Mouse (Mus musculus) testis, adult 2 months (tissue): ENCODE data around the gene Ccdc155. TPM values are rescaled to one million over a fixed set of nuclear protein-coding genes. Genes with fewer than 3 reads are reported as not detected.

Experiments
- H3K27ac ChIP-seq: fragments of 200-500 bp; 2 replicates; pipeline ENCODE4 v1.5.1; 2012; ENCODE audit warnings: low read depth, low read length; ENCODE audit not compliant: control insufficient read depth, insufficient read depth
- H3K27me3 ChIP-seq: fragments of 200-500 bp; 2 replicates; pipeline ENCODE4 v1.6.1; 2012; ENCODE audit warnings: mild to moderate bottlenecking, low read length, moderate library complexity; ENCODE audit not compliant: control insufficient read depth, insufficient read depth
- H3K36me3 ChIP-seq: fragments of 200-500 bp; 2 replicates; pipeline ENCODE4 v1.6.1; 2012; ENCODE audit warnings: mild to moderate bottlenecking, low read length; ENCODE audit not compliant: control insufficient read depth, insufficient read depth
- H3K4me1 ChIP-seq: fragments of 200-500 bp; 2 replicates; pipeline ENCODE4 v1.6.1; 2012; ENCODE audit warnings: low read length; ENCODE audit not compliant: control insufficient read depth, insufficient read depth
- H3K4me3 ChIP-seq: fragments of 200-500 bp; 2 replicates; pipeline ENCODE4 v1.5.1; 2012; ENCODE audit warnings: low read depth, mild to moderate bottlenecking, low read length, moderate library complexity, mixed read lengths; ENCODE audit not compliant: control insufficient read depth
- CTCF ChIP-seq: fragments of 200-500 bp; IDR thresholded peaks from 2 replicates; pipeline ENCODE4 v1.5.1; 2012; ENCODE audit warnings: low read depth, mild to moderate bottlenecking, inconsistent platforms, low read length, moderate library complexity; ENCODE audit not compliant: control insufficient read depth, insufficient read depth, insufficient replicate concordance
- POLR2A ChIP-seq: fragments of 200-500 bp; IDR thresholded peaks from 2 replicates; pipeline ENCODE4 v1.6.1; 2012; ENCODE audit warnings: low read depth, mild to moderate bottlenecking, inconsistent platforms, low read length, moderate library complexity; ENCODE audit not compliant: control insufficient read depth
- polyA plus RNA-seq: library from polyadenylated mRNA; depleted of rRNA; stranded (reverse); fragments of >200 nt; gene quantifications from 2 replicates; pipeline ENCODE4 v1.2.3, GENCODE M21; 2012

The Ccdc155 gene
- polyA plus RNA-seq, 1 experiment: 78.3 TPM

- TF ChIP-seq CTCF (no peak), POLR2A (no peak)
- peaks cover 31% of the 10 kb centered on the region for H3K4me1 ChIP-seq
- no peak overlapping the region for H3K27ac ChIP-seq
- H3K27me3 ChIP-seq: no peaks in the 10 kb centered on the region
- H3K4me3 ChIP-seq: peak overlapping the region; percentile 67
- H3K36me3 ChIP-seq: no peaks in the 10 kb centered on the region
Observed at GRCm38 (mm10) chr7:45237747-45238699, 33.3 kb upstream of the Ccdc155 start.

- Histone ChIP-seq H3K4me3 (no peak overlapping the region; the same call in 1 of the 2 replicates), H3K27me3 (no peaks in the 10 kb centered on the region), H3K36me3 (no peaks in the 10 kb centered on the region), H3K4me1 (peaks cover 28% of the 10 kb centered on the region), H3K27ac (no peak overlapping the region)
- TF ChIP-seq CTCF (no peak), POLR2A (no peak)
Observed at GRCm38 (mm10) chr7:45235656-45236180, 31.0 kb upstream of the Ccdc155 start.

GRCm38 (mm10) chr7:45234922-45235571, 30.4 kb upstream of the Ccdc155 start:
- H3K27me3 ChIP-seq: no peaks in the 10 kb centered on the region
- TF ChIP-seq POLR2A: no peak
- no peak for TF ChIP-seq CTCF
- H3K27ac ChIP-seq: no peak overlapping the region
- H3K4me3 ChIP-seq: peak overlapping the region; percentile 40
- H3K36me3 ChIP-seq: no peaks in the 10 kb centered on the region
- H3K4me1 ChIP-seq: peaks cover 27% of the 10 kb centered on the region

- TF ChIP-seq POLR2A: no peak
- no peak for TF ChIP-seq CTCF
- Histone ChIP-seq H3K4me1 (peaks cover 25% of the 10 kb centered on the region), H3K4me3 (peak overlapping the region; percentile 35), H3K36me3 (no peaks in the 10 kb centered on the region), H3K27ac (no peak overlapping the region), H3K27me3 (no peaks in the 10 kb centered on the region)
Observed at GRCm38 (mm10) chr7:45234333-45234841, 29.7 kb upstream of the Ccdc155 start.

- H3K27me3 ChIP-seq: no peaks in the 10 kb centered on the region
- H3K4me3 ChIP-seq: peak overlapping the region; percentile 14; the same call in 1 of the 2 replicates
- TF ChIP-seq CTCF: no peak
- TF ChIP-seq POLR2A: no peak
- no peak overlapping the region for H3K27ac ChIP-seq
- peaks cover 19% of the 10 kb centered on the region for H3K4me1 ChIP-seq
- no peaks in the 10 kb centered on the region for H3K36me3 ChIP-seq
Observed at GRCm38 (mm10) chr7:45233580-45234332, 29.1 kb upstream of the Ccdc155 start.

- TF ChIP-seq POLR2A: no peak
- TF ChIP-seq CTCF: no peak
- no peaks in the 10 kb centered on the region for H3K36me3 ChIP-seq
Observed at GRCm38 (mm10) chr7:45232716-45233465, 28.2 kb upstream of the Ccdc155 start.

More at GRCm38 (mm10) chr7:45232716-45233465, 28.2 kb upstream of the Ccdc155 start:
- H3K4me3 ChIP-seq: no peak overlapping the region
- peaks cover 14% of the 10 kb centered on the region for H3K4me1 ChIP-seq
- H3K27ac ChIP-seq: no peak overlapping the region
- no peaks in the 10 kb centered on the region for H3K27me3 ChIP-seq
